Mouse (Mus musculus) midbrain, embryonic 16.5 days (tissue): Measurements from ENCODE around the gene Slc39a9. TPM values are rescaled to one million over a fixed set of nuclear protein-coding genes. Genes with fewer than 3 reads are reported as not detected.

ENCODE experiments used
- ATAC-seq: fragments of 200-750 bp; cut with Nextera tagmentation; 2 replicates; pipeline ENCODE4 v1.8.0; 2017; ENCODE audit warnings: moderate TSS enrichment
- H3K27ac ChIP-seq: fragments of 300-500 bp; sonication (generic); 2 replicates; pipeline ENCODE4 v1.5.1; 2014; ENCODE audit warnings: mild to moderate bottlenecking, low read length, mixed read lengths
- H3K27me3 ChIP-seq: fragments of 300-500 bp; sonication (generic); 2 replicates; pipeline ENCODE4 v1.6.1; 2014; ENCODE audit warnings: low read depth, low read length, mixed read lengths; ENCODE audit not compliant: control insufficient read depth, insufficient read depth
- H3K36me3 ChIP-seq: fragments of 300-500 bp; sonication (generic); 2 replicates; pipeline ENCODE4 v1.6.1; 2014; ENCODE audit warnings: mild to moderate bottlenecking, low read length, moderate library complexity, mixed read lengths; ENCODE audit not compliant: control insufficient read depth, insufficient read depth
- H3K4me1 ChIP-seq: fragments of 300-500 bp; sonication (generic); 2 replicates; pipeline ENCODE4 v1.6.1; 2014; ENCODE audit warnings: mild to moderate bottlenecking, low read length, mixed read lengths; ENCODE audit not compliant: control insufficient read depth, insufficient read depth
- H3K4me2 ChIP-seq: fragments of 300-500 bp; sonication (generic); 2 replicates; pipeline ENCODE4 v1.6.1; 2014; ENCODE audit warnings: mild to moderate bottlenecking, low read length, mixed read lengths
- H3K4me3 ChIP-seq: fragments of 300-500 bp; sonication (generic); 2 replicates; pipeline ENCODE4 v1.5.1; 2014; ENCODE audit warnings: low read depth, mild to moderate bottlenecking, low read length, moderate library complexity, mixed read lengths
- H3K9ac ChIP-seq: fragments of 300-500 bp; sonication (generic); 2 replicates; pipeline ENCODE4 v1.6.1; 2014; ENCODE audit warnings: low read depth, low read length, mixed read lengths
- H3K9me3 ChIP-seq: fragments of 300-500 bp; sonication (generic); replicated peaks from 2 replicates; pipeline ENCODE4 v1.6.1; 2014; ENCODE audit warnings: mild to moderate bottlenecking, low read length, mixed read lengths; ENCODE audit not compliant: control insufficient read depth, poor library complexity, severe bottlenecking
- WGBS: fragments of 180-500 bp; shearing (Covaris S2); extraction: QIAGEN DNeasy Blood & Tissue Kit; methylation state at CpG from one replicate; pipeline ENCODE4 v1.1.7; 2014; 5-methylcytosine and 5-hydroxymethylcytosine counted together
- polyA plus RNA-seq: library from polyadenylated mRNA; unstranded; fragments of >200 nt; fragmentation: Nextera tagmentation; extraction: Ambion mirVana; gene quantifications from 2 replicates; pipeline ENCODE4 v1.2.1, GENCODE M21; 2015

Gene Slc39a9
- 25.2 and 26.2 TPM in 2 replicates for polyA plus RNA-seq

DNA sequence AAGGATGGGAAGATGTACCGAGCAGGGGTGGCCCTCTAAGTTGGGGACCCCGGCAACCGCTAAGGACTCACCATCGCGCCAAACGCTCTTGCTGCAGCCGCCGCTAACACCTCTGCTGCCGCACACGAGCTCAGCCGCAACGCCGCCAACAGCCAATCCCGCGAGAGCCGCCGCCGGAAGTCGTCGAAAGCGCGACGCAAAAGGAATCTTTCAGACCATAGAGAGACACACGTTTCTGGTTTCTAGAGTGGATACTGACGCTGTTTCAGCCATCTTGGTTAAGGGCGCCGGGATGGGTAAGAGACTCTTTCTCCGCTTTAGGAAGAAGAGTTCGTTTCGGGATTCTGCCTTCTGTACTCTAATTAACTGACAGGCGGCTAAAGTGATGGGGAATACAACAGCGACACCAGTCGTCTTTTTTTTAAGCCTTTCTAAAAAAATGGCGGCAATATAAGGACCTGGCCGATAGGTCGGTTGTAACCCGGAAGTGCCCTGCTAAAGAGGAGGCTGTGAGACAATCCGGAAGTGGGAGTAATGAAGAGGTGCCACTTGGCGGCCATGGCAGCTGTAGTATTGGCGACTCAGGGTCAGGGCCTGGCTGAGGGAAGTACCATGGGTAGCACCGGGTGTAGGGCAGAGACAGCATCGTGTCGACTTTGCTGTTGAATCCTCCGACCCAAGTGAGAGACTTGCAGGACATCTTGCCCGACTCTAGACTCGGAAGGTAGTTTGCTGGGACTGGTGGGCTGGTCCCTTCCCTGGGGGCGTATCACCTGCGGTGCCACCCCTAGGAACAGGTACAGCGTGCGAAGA lies at the start of gene Slc39a9, which contains the start of gene Erh:
Gene Slc39a9, plus strand, starts transcription at position 191 of the 813 bp plus-strand sequence.
Gene Erh, minus strand, starts transcription at position 649 of the 813 bp plus-strand sequence.
- Histone ChIP-seq H3K27ac (peak within 1 kb of the TSS; percentile 92), H3K36me3 (peaks cover 11% of the 10 kb centered on the region), H3K9me3 (no peaks in the 10 kb centered on the region), H3K9ac (peak within 1 kb of the TSS; percentile 94), H3K4me3 (peak within 1 kb of the TSS; percentile 99), H3K4me1 (peaks cover 47% of the 10 kb centered on the region), H3K4me2 (peak within 1 kb of the TSS; percentile 96), H3K27me3 (no peaks in the 10 kb centered on the region)
- WGBS: under 1% methylated on average over 50 of the region's 50 CpGs
- peak; percentile 98 for ATAC-seq

DNA sequence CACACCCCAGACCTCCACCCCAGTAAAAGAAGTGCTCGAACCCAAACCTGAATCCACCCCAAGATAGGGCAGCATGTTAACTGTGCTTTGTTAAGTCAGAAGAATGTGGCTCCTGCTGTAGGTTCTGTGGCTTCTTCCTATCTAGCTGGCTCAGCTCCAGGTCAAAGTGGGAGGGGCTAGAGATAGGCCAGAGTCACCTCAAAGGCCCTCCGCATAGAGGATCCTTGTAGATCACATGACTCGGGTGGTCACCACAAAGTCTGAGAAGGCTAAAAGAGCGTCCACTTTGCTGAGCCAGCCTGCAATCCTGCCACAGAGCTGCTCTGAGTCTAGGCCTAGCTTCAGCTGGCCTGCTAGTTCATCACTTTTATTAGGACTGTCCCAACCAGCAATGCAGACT lies 49.5 kb upstream of the Slc39a9 start:
- Histone ChIP-seq H3K4me2 (no peak overlapping the region), H3K27ac (no peak overlapping the region), H3K4me1 (no peaks in the 10 kb centered on the region), H3K9ac (no peak overlapping the region), H3K36me3 (peaks cover 28% of the 10 kb centered on the region), H3K9me3 (no peaks in the 10 kb centered on the region), H3K4me3 (no peak overlapping the region), H3K27me3 (no peaks in the 10 kb centered on the region)
- ATAC-seq: no peak
- WGBS: 95% methylated on average over 4 of the region's 4 CpGs

DNA sequence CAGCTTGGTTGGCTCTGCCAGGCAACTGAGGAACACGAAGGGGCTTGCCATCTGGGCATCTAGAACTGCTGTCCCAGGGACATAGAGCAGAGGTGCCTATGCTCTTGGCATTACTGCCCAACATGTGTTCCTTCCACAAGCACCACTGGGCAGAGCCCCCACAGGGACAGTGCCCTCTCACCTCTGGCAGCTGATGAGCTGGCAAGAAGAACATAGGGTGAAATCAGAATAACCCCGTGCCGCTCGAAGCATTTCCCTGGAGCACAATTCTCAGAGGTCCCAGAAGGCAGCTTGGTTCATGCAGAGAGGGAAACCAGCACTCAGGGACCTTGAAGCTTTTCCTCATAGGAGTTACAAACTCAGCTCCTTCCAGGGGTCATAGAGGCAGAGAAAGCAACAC lies 48.9 kb upstream of the Slc39a9 start:
- no peaks in the 10 kb centered on the region for H3K4me1 ChIP-seq
- H3K27me3 ChIP-seq: no peaks in the 10 kb centered on the region

DNA sequence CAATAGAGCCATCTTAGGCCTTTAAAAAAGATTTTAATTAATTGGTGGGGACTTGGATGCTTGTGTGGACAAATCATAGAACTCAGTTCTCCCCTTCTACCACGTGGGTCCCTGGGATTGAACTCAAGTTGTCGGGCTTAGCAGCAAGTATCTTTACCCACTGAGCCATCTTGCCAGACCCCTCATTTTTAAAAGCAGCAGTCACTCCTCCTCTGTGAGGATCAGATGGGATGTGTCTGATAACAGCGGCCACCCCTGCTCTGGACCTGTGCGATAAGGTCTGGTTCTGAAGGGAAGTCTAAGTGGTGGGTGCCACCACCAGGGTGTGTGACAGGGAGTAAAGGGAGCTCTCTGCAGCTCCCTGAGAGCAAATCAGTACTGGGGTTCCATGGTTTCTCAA lies 48.1 kb upstream of the Slc39a9 start:
- peaks cover 19% of the 10 kb centered on the region for H3K36me3 ChIP-seq
- no peak overlapping the region for H3K4me2 ChIP-seq
- no peaks in the 10 kb centered on the region for H3K9me3 ChIP-seq
- WGBS: 92% methylated on average over 4 of the region's 4 CpGs
- ATAC-seq: no peak
- H3K27ac ChIP-seq: no peak overlapping the region
- no peak overlapping the region for H3K4me3 ChIP-seq
- H3K9ac ChIP-seq: no peak overlapping the region
- H3K4me1 ChIP-seq: no peaks in the 10 kb centered on the region
- no peaks in the 10 kb centered on the region for H3K27me3 ChIP-seq

More for the DNA sequence above, 48.9 kb upstream of the Slc39a9 start:
- Histone ChIP-seq H3K4me2 (no peak overlapping the region), H3K4me3 (no peak overlapping the region), H3K36me3 (peaks cover 24% of the 10 kb centered on the region), H3K9me3 (no peaks in the 10 kb centered on the region), H3K27ac (no peak overlapping the region), H3K9ac (no peak overlapping the region)
- 94% methylated on average over 4 of the region's 4 CpGs for WGBS
- ATAC-seq: no peak

DNA sequence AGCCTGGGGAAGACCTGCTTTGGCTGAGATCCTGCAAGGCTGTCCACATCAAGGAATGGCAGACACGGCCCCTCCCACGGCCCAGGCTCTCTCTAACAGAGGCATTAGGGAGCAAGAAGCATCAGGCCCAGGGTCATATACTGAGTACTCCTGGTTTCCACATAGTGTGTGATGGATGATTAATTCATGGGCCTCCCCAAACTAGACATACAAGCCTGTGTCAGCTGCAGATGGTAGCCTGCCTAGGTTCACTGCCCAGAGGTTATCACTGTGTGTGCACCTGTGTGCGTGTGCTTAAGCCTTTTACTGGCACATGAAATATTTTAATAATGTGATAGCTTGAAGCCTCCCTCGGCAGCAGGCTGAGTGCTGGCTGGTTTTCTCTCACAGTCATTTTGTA lies 47.7 kb upstream of the Slc39a9 start:
- 91% methylated on average over 4 of the region's 4 CpGs for WGBS

DNA sequence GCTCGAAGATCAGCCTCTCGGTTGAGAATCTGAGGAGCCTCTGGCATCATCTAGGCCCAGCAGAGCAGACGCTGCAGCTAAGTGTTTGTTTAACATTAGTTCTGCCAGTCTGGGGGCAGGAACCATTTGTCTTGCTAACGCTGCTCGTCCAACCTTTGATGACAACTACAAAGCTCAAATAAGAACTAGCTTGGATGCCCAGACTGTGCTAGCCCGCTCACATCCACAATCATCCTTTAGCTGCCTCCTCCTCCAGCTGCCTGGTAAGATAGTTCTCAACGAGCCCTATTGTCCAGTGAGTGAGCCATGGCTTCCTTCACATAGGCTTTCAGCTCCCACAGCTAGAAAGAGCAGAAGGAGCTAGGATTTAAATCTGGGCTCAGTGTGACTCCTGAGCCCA lies 45.4 kb upstream of the Slc39a9 start:
- H3K4me3 ChIP-seq: no peak overlapping the region
- no peak for ATAC-seq
- no peaks in the 10 kb centered on the region for H3K4me1 ChIP-seq
- no peak overlapping the region for H3K9ac ChIP-seq
- H3K27ac ChIP-seq: peak overlapping the region; percentile 34; the same call in 1 of the 2 replicates
- 34% methylated on average over 7 of the region's 7 CpGs for WGBS
- peaks cover 4% of the 10 kb centered on the region; the same call in 1 of the 2 replicates for H3K36me3 ChIP-seq
- H3K4me2 ChIP-seq: no peak overlapping the region
- no peaks in the 10 kb centered on the region for H3K9me3 ChIP-seq
- no peaks in the 10 kb centered on the region for H3K27me3 ChIP-seq

More for the DNA sequence above, 47.7 kb upstream of the Slc39a9 start:
- Histone ChIP-seq H3K4me1 (no peaks in the 10 kb centered on the region), H3K36me3 (peaks cover 15% of the 10 kb centered on the region), H3K27me3 (no peaks in the 10 kb centered on the region), H3K9me3 (no peaks in the 10 kb centered on the region), H3K4me2 (no peak overlapping the region), H3K4me3 (no peak overlapping the region), H3K27ac (no peak overlapping the region), H3K9ac (no peak overlapping the region)
- ATAC-seq: no peak

DNA sequence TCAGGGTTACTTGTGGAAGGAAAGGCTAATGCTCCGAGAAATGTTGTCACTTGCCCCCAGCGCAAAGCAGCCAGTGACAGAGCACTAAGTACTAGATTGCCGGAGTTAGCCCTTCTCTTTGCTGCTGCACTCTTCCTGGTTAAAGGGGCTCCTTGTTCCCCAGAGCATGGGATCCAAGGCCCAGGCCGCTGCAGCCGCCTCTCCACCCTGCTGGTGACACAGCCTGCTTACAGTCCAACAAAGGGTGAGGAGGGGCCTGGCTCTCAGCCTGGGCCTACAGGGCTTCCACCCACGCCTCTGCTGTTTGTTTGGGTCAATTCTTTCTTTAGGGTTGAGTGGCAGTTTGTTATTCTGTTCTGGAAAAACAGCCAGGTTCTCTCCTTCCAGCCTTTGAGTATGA lies 44.9 kb upstream of the Slc39a9 start:
- Histone ChIP-seq H3K9me3 (no peaks in the 10 kb centered on the region), H3K27ac (peak overlapping the region; percentile 34), H3K4me3 (no peak overlapping the region), H3K27me3 (no peaks in the 10 kb centered on the region), H3K36me3 (peaks cover 4% of the 10 kb centered on the region; the same call in 1 of the 2 replicates), H3K4me2 (no peak overlapping the region), H3K4me1 (peaks cover 4% of the 10 kb centered on the region), H3K9ac (no peak overlapping the region)
- ATAC-seq: peak; percentile 73
- WGBS: 33% methylated on average over 6 of the region's 6 CpGs

DNA sequence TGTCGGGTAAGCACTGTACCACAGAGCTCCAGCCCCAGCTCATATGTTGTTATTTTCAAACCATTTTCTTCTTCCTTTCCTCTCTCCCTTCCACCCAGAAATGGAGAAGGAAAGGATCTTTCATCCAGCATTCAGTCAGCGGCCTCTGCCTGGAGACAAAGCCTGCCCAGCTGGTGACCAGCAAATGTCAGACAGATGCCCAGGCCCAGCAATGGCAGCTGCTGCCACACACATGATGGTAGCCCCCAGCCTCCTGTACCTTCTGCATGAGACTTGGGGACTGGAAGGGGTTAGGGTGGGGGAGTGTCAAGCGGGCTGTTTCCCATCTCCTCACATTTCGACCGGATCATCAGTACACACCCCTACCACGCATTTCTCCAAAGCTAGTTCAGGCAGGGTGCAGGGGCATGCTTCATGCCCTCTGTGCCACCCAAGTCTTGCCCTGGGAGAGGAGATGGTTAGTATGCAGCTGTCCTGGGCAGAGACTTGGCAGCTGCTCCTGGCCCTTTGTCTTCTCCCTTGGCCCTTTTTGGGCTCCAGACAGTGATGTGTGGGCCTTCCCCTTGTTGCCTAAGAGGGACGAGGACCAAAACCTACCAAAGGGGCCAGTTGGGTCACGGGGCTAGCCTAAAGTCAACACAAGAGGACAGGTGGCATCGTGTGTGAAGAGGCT lies 42.0 kb upstream of the Slc39a9 start:
- Histone ChIP-seq H3K9me3 (no peaks in the 10 kb centered on the region), H3K4me2 (no peak overlapping the region), H3K9ac (no peak overlapping the region), H3K27ac (no peak overlapping the region), H3K36me3 (peaks cover 4% of the 10 kb centered on the region; the same call in 1 of the 2 replicates), H3K4me1 (peaks cover 10% of the 10 kb centered on the region), H3K4me3 (no peak overlapping the region), H3K27me3 (no peaks in the 10 kb centered on the region)
- WGBS: 90% methylated on average over 9 of the region's 9 CpGs
- no peak for ATAC-seq

DNA sequence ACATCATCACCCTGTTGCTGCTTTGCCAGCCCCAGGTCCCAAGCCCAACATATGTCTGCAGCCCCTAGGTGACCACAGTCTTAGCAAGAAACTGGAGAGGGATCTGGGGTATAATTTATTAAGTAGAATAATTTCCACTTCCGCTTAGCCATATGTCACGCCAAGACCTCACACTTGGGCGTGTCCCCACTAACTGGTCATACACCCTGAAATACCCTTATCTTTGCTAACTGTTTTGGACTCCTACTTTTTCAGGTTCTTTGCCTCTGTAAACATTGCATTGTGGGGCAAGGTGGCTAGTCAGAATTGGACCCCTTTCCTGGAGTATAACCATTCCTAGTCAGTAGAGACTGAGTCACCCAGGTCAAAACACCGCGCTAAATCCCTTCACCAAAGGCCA lies 41.3 kb upstream of the Slc39a9 start:
- no peak for ATAC-seq
- Histone ChIP-seq H3K36me3 (peaks cover 4% of the 10 kb centered on the region; the same call in 1 of the 2 replicates), H3K9me3 (no peaks in the 10 kb centered on the region), H3K4me2 (no peak overlapping the region), H3K4me3 (no peak overlapping the region), H3K9ac (no peak overlapping the region), H3K27ac (no peak overlapping the region), H3K4me1 (peaks cover 10% of the 10 kb centered on the region), H3K27me3 (no peaks in the 10 kb centered on the region)
- WGBS: 97% methylated on average over 5 of the region's 5 CpGs
